Mouse (Mus musculus): ENCODE measurements around the gene Gm17521. TPM values are rescaled to one million over a fixed set of nuclear protein-coding genes. Genes with fewer than 3 reads are reported as not detected.

Gene Gm17521
- polyA plus RNA-seq (2012; rRNA removed): not detected in 2 replicates

GRCm38 (mm10) chrX:123029569-123029968 lies at the start of gene Gm17521:
Gm17521 (minus strand) TSS chrX:123029669.

Other genes with a start within 250 kb of the Gm17521 start
- gene Cldn34c1, start 73.8 kb upstream of the Gm17521 start, polyA plus RNA-seq (2012; rRNA removed): 20.3 and 22.0 TPM in 2 replicates
- gene Srsx, start 192.8 kb upstream of the Gm17521 start, polyA plus RNA-seq (2012; rRNA removed): not detected in 2 replicates
- gene Gm17577, start 217.2 kb upstream of the Gm17521 start, polyA plus RNA-seq (2012; rRNA removed): not detected in 2 replicates

Measured in central nervous system, embryonic 18 days (tissue).